Mouse (Mus musculus): ENCODE data around the gene Prkg2. TPM values are rescaled to one million over a fixed set of nuclear protein-coding genes. Genes with fewer than 3 reads are reported as not detected.

The Prkg2 gene
- polyA plus RNA-seq, 1 experiment from 2014 or later: not detected

DNA sequence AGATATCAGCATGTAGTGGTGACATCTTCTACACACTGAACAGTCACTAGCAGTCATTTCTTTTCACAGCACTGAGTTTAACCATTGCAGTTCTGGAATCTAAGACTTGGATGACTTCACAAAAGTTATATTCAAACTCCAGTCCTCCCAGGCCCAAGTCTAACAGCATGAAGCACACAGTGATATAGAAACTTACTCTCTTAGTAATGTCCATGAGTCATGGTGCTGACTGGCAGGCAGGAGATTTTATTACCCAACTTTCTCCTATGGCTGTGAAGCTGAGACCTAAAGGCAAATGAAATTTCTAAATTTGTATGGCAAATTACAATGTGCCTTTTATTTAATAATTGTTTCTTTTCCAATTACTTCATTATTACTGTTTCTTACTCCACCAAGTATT, 139.2 kb downstream of the Prkg2 start:
- Histone ChIP-seq H3K4me3 (ENCODE audit: inconsistent target) (no peak overlapping the region), H3K27ac (no peak overlapping the region), H3K79me2 (ENCODE audit: inconsistent target) (no peaks in the 10 kb centered on the region), H3K36me3 (ENCODE audit: inconsistent target) (no peaks in the 10 kb centered on the region)

DNA sequence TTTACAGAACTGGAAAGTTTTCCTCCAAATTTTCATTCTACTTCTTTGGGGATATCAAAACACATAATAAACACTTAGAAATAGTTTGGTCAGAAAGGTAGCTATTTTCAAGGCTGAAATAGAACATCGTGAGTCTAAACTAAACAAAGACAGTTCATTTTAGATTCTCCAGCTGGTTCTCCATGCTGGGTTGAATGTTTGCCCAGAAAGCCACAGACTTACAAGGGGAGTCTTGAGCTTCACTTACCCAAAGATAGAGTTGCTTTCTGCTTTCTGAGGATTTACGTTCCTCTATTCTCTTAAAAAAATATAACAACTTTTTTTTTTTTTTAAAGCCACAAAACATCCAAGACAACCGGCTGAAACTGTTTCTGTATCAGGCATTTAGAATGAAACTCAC, 142.9 kb downstream of the Prkg2 start:
- Histone ChIP-seq H3K36me3 (ENCODE audit: inconsistent target) (no peaks in the 10 kb centered on the region), H3K4me3 (ENCODE audit: inconsistent target) (no peak overlapping the region), H3K79me2 (ENCODE audit: inconsistent target) (no peaks in the 10 kb centered on the region), H3K27ac (no peak overlapping the region)
- 76% methylated on average over 3 of the region's 3 CpGs for WGBS (ENCODE audit: missing documents)

DNA sequence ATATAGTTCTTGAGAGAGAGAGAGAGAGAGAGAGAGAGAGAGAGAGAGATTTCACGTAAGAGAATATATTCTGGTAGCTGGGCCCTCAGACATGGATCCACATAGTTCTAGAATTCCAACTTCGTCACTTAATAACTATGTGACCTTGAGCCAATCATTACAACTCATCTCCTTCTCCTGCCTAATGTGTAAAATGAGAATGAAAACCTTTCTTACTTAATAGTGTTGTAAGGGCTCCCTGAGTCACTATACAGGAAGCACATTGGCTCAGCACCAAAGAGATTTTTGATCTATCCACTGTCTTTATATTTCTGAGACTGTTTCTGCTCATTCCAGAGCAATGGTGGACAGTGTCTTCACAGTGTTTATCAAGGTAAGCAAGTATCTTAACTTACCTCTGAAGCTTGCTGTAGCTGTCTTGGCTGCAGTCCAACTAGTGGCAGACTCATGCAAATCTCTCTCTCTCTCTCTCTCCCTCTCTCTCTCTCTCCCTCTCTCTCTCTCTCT, 146.6 kb downstream of the Prkg2 start:
- Histone ChIP-seq H3K79me2 (ENCODE audit: inconsistent target) (no peaks in the 10 kb centered on the region), H3K36me3 (ENCODE audit: inconsistent target) (no peaks in the 10 kb centered on the region), H3K4me3 (ENCODE audit: inconsistent target) (no peak overlapping the region), H3K27ac (no peak overlapping the region)
- WGBS (ENCODE audit: missing documents): 84% methylated on average over 2 of the region's 2 CpGs

DNA sequence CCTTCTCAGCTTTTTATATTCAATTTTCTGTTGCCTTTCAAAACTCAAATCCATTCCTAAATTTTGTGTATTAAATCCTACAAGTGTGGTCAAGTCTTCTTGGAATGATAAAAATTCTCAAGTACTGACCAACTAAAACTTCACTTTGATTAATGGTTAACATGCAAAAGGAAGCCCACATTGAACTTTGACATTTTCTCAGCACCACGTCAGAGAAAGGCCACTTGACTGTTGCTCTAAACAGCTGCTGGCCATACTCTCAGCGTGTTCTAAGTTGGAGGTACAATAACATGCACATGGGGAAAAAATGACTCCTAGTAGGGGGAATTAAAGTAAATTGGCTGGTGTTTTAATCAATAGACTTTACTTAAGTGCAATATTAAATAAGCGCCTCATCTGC, 155.1 kb downstream of the Prkg2 start:
- Histone ChIP-seq H3K4me3 (ENCODE audit: inconsistent target) (no peak overlapping the region), H3K36me3 (ENCODE audit: inconsistent target) (no peaks in the 10 kb centered on the region), H3K79me2 (ENCODE audit: inconsistent target) (no peaks in the 10 kb centered on the region), H3K27ac (no peak overlapping the region)
- 85% methylated on average over 3 of the region's 3 CpGs for WGBS (ENCODE audit: missing documents)

Other genes starting within 250 kb of the Prkg2 start
- gene Bmp3, start 182.9 kb downstream of the Prkg2 start, polyA plus RNA-seq (2018): not detected in 3 replicates

Measured in macrophage (primary cell).